Mouse (Mus musculus) forebrain, embryonic 15.5 days (tissue): ENCODE results near the gene Zfp853. TPM values are rescaled to one million over a fixed set of nuclear protein-coding genes. Genes with fewer than 3 reads are reported as not detected.

ENCODE experiments used
- ATAC-seq: fragments of 200-750 bp; cut with Nextera tagmentation; replicated peaks from 2 replicates; pipeline ENCODE4 v1.8.0; 2017; ENCODE audit warnings: mild to moderate bottlenecking, moderate TSS enrichment, moderate library complexity
- H3K27ac ChIP-seq: fragments of 300-500 bp; sonication (generic); replicated peaks from 2 replicates; pipeline ENCODE4 v1.5.1; 2015; ENCODE audit warnings: mild to moderate bottlenecking, inconsistent platforms
- H3K27me3 ChIP-seq: fragments of 300-500 bp; sonication (generic); 2 replicates; pipeline ENCODE4 v1.6.1; 2015; ENCODE audit warnings: inconsistent platforms
- H3K36me3 ChIP-seq: fragments of 300-500 bp; sonication (generic); 2 replicates; pipeline ENCODE4 v1.6.1; 2015; ENCODE audit warnings: mild to moderate bottlenecking, inconsistent platforms
- H3K4me1 ChIP-seq: fragments of 300-500 bp; sonication (generic); 2 replicates; pipeline ENCODE4 v1.6.1; 2015; ENCODE audit warnings: inconsistent platforms
- H3K4me2 ChIP-seq: fragments of 300-500 bp; sonication (generic); replicated peaks from 2 replicates; pipeline ENCODE4 v1.6.1; 2015; ENCODE audit warnings: mild to moderate bottlenecking, inconsistent platforms
- H3K4me3 ChIP-seq: fragments of 300-500 bp; sonication (generic); 2 replicates; pipeline ENCODE4 v1.5.1; 2015; ENCODE audit warnings: mild to moderate bottlenecking, inconsistent platforms
- H3K9ac ChIP-seq: fragments of 300-500 bp; sonication (generic); replicated peaks from 2 replicates; pipeline ENCODE4 v1.6.1; 2015; ENCODE audit warnings: mild to moderate bottlenecking, inconsistent platforms
- H3K9me3 ChIP-seq: fragments of 300-500 bp; sonication (generic); 2 replicates; pipeline ENCODE4 v1.6.1; 2016; ENCODE audit warnings: inconsistent platforms
- WGBS: fragments of 180-500 bp; shearing (Covaris S2); methylation state at CpG from one replicate; pipeline ENCODE4 v1.1.7; 2015; ENCODE audit warnings: mixed read lengths; 5-methylcytosine and 5-hydroxymethylcytosine counted together
- polyA plus RNA-seq: library from polyadenylated mRNA; unstranded; fragments of >200 nt; fragmentation: Nextera tagmentation; extraction: Ambion mirVana; gene quantifications from 2 replicates; pipeline ENCODE4 v1.2.1, GENCODE M21; 2015

Zfp853 gene
- polyA plus RNA-seq = 0.08 TPM in 1 of 2 replicates, not detected in the other

DNA sequence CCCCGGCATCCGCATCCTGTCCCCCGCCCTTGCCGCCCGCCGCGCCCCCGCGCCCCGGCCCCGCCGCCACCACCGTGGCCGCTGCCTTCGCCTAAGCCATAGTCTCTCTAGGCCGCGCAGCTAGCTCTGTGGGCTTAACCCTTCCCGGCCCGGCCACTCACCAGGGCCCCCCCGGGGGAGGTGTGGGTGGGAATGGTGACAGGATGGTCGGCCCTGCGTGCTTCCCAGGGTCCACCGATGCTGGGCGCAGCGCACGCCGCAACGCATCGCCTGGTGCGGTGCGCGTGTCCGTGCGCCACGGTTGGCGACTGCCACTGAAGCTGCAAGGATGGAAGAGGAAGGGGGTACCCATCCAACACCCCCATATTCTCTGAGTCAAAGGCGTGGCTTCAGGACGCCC lies at the start of gene Zfp853:
TSS of gene Zfp853 (minus strand) at position 220 of the 400 bp plus-strand sequence.
- Histone ChIP-seq H3K36me3 (peaks cover 1% of the 10 kb centered on the region; the same call in 1 of the 2 replicates), H3K9me3 (no peaks in the 10 kb centered on the region), H3K4me3 (peak within 1 kb of the TSS; percentile 37), H3K27ac (no peak within 1 kb of the TSS), H3K4me2 (peak within 1 kb of the TSS; percentile 52), H3K9ac (peak within 1 kb of the TSS; percentile 28), H3K27me3 (peaks cover 41% of the 10 kb centered on the region), H3K4me1 (peaks cover 12% of the 10 kb centered on the region)
- WGBS = 4% methylated on average over 33 of the region's 38 CpGs
- ATAC-seq = 0 out of 2 replicates have a peak, but pooled peaks have one; percentile 17

DNA sequence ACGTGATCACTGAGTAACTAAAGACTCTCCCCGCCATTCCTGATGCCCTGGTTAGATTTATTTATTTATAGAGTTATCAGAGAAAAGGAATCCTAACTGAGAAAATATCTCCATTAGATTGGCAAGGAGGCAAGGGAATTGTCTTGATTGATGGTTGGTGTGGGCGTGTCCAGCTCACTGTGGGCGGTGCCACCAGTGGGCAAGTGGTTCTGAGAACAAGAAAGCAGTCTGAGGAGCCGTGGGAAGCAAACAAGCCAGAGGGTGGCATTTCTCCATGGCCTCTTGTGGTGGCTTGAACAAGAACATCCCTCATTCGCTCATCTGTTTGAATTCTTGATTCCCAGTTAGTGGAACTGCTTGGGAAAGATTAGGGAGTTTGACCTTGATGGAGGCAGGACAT lies 46.2 kb upstream of the Zfp853 start:
- no peaks in the 10 kb centered on the region for H3K36me3 ChIP-seq
- no peak overlapping the region for H3K4me2 ChIP-seq
- no peaks in the 10 kb centered on the region for H3K9me3 ChIP-seq
- H3K4me3 ChIP-seq = no peak overlapping the region
- 0 out of 2 replicates have a peak, but pooled peaks cover 3% of the 10 kb centered on the region for H3K27me3 ChIP-seq
- H3K9ac ChIP-seq = no peak overlapping the region
- no peaks in the 10 kb centered on the region for H3K4me1 ChIP-seq
- no peak overlapping the region for H3K27ac ChIP-seq
- ATAC-seq = no peak
- WGBS = 52% methylated on average over 6 of the region's 6 CpGs

DNA sequence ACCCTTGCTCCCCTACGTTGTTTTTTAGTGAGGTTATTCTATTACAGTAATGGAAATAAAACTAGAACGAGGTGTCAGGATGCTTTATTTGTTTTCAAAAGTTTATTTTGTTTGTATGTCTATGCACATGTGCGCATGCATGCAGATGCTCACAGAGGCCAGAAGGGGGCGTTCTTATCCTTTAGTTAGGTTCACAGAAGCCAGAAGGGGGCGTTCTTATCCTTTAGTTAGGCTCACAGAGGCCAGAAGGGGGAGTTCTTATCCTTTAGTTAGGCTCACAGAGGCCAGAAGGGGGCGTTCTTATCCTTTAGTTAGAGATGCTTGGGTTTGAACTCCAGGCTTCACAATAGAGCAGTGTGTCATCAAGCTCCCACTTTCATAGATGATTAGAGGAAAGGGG lies 43.1 kb upstream of the Zfp853 start:
- ATAC-seq = no peak
- whole genome bisulfite sequencing = 69% methylated on average over 6 of the region's 6 CpGs
- H3K4me2 ChIP-seq = no peak overlapping the region
- H3K4me1 ChIP-seq = no peaks in the 10 kb centered on the region
- no peak overlapping the region for H3K4me3 ChIP-seq
- no peak overlapping the region for H3K27ac ChIP-seq
- H3K27me3 ChIP-seq = 0 out of 2 replicates have a peak, but pooled peaks cover 3% of the 10 kb centered on the region
- H3K9ac ChIP-seq = no peak overlapping the region
- no peaks in the 10 kb centered on the region for H3K36me3 ChIP-seq
- no peaks in the 10 kb centered on the region for H3K9me3 ChIP-seq

DNA sequence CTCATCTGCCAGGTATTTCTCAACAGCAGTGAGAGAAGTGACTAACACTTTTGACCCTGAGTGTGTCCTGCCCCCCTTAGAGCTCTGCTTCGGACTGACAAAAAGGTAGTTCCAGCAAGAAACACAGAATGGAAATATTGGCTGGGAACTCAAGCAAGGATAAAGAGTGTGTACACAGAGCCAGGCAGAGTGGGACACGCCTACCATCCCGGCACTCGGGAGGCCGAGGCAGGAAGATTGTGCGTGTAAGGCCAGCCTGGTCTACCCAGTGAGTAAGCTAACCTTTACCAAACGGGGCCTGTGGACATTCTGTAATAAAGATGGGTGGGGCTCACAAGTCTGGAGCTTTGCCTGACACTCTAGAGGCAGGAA lies 41.7 kb upstream of the Zfp853 start:
- no peak overlapping the region for H3K4me3 ChIP-seq
- peaks cover 2% of the 10 kb centered on the region for H3K4me1 ChIP-seq
- no peaks in the 10 kb centered on the region for H3K9me3 ChIP-seq
- ATAC-seq = no peak
- H3K27ac ChIP-seq = no peak overlapping the region
- H3K9ac ChIP-seq = no peak overlapping the region
- 0 out of 2 replicates have a peak, but pooled peaks cover 3% of the 10 kb centered on the region for H3K27me3 ChIP-seq
- H3K36me3 ChIP-seq = no peaks in the 10 kb centered on the region
- H3K4me2 ChIP-seq = no peak overlapping the region
- WGBS = 82% methylated on average over 7 of the region's 7 CpGs

DNA sequence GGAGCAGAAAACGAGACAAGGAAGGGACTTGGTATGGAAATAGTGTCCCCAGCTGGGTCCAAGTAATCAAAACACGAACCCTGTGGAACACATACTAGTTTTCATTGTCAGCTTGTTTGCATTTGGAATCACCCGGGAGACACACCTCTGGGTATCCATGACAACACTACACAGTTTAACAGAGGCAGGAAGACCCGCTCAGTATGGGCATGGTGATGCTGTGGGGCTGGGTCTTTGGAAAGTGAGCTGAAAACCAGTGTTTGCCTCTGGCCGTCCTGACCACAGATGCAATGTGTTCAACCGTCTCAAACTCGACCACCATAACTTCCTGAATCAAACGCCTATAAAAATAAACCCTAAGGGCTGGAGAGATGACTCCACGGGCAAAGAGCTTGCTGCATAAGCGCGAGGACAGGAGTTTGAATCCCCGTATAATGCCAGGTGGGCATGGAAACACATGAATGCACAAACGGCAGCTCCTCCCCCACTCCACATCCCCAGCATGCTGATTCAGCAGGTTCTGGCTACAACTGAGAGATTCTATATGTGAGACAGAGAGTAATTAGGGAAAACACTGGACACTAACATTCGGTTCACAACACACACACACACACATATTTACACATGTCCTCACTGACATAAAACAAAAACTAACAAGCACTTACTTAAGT lies 41.1 kb upstream of the Zfp853 start:
- 0 out of 2 replicates have a peak, but pooled peaks cover 3% of the 10 kb centered on the region for H3K27me3 ChIP-seq
- no peak overlapping the region for H3K9ac ChIP-seq
- H3K27ac ChIP-seq = no peak overlapping the region
- WGBS = 75% methylated on average over 14 of the region's 14 CpGs
- H3K4me1 ChIP-seq = peaks cover 7% of the 10 kb centered on the region
- no peak overlapping the region for H3K4me2 ChIP-seq
- H3K4me3 ChIP-seq = no peak overlapping the region
- no peak for ATAC-seq
- H3K9me3 ChIP-seq = no peaks in the 10 kb centered on the region
- no peaks in the 10 kb centered on the region for H3K36me3 ChIP-seq

DNA sequence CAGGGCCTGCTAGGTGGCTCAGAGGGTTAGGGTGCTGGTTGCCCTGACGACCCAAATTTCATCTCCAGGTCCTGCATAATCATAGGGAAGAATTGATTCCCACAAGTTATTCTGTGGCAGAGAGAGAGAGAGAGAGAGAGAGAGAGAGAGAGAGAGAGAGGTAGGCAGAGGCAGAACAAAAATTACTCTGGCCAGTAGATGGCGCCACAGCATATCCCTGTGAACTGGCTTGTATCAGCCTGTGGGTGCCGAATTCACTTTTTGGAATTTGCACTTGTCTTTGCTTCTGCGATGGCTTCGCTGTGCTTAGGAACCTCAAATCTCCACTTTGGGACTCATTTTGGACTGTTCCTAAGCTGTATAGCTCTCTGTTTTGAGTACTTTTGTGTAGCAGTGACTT lies 40.4 kb upstream of the Zfp853 start:
- no peaks in the 10 kb centered on the region for H3K9me3 ChIP-seq
- H3K36me3 ChIP-seq = no peaks in the 10 kb centered on the region
- H3K9ac ChIP-seq = no peak overlapping the region
- no peak for ATAC-seq
- 18% methylated on average over 5 of the region's 5 CpGs for WGBS
- H3K4me3 ChIP-seq = no peak overlapping the region
- H3K4me1 ChIP-seq = peaks cover 8% of the 10 kb centered on the region
- 0 out of 2 replicates have a peak, but pooled peaks cover under 1% of the 10 kb centered on the region for H3K27me3 ChIP-seq
- no peak overlapping the region for H3K4me2 ChIP-seq
- H3K27ac ChIP-seq = no peak overlapping the region

- Histone ChIP-seq H3K36me3 (peaks cover 22% of the 10 kb centered on the region), H3K9ac (peak within 1 kb of the TSS; percentile 85), H3K27ac (peak within 1 kb of the TSS; percentile 83), H3K9me3 (no peaks in the 10 kb centered on the region), H3K4me3 (peak within 1 kb of the TSS; percentile 70), H3K27me3 (no peaks in the 10 kb centered on the region), H3K4me1 (peaks cover 22% of the 10 kb centered on the region), H3K4me2 (peak within 1 kb of the TSS; percentile 85)
- peak; percentile 83 for ATAC-seq
- under 1% methylated on average over 51 of the region's 57 CpGs for WGBS
Measured at GRCm38 (mm10) chr5:143328690-143329495, 35.5 kb upstream of the Zfp853 start, which contains the start of gene Zdhhc4. Gene Zdhhc4 (minus strand): TSS chr5:143329256.

- no peaks in the 10 kb centered on the region for H3K9me3 ChIP-seq
- H3K4me2 ChIP-seq = no peak overlapping the region
- WGBS = 88% methylated on average over 8 of the region's 8 CpGs
- no peaks in the 10 kb centered on the region for H3K27me3 ChIP-seq
- H3K4me1 ChIP-seq = peaks cover 18% of the 10 kb centered on the region
- no peak overlapping the region for H3K4me3 ChIP-seq
- H3K27ac ChIP-seq = no peak overlapping the region
- H3K36me3 ChIP-seq = peaks cover 59% of the 10 kb centered on the region
- no peak overlapping the region for H3K9ac ChIP-seq
- ATAC-seq = no peak
Measured at GRCm38 (mm10) chr5:143317288-143317610, 23.8 kb upstream of the Zfp853 start.

- Histone ChIP-seq H3K4me3 (no peak overlapping the region), H3K4me2 (no peak overlapping the region), H3K27ac (no peak overlapping the region), H3K27me3 (no peaks in the 10 kb centered on the region), H3K9me3 (no peaks in the 10 kb centered on the region), H3K36me3 (peaks cover 59% of the 10 kb centered on the region), H3K4me1 (peaks cover 20% of the 10 kb centered on the region), H3K9ac (no peak overlapping the region)
- no peak for ATAC-seq
- WGBS = 85% methylated on average over 5 of the region's 5 CpGs
Measured at GRCm38 (mm10) chr5:143316605-143317287, 23.3 kb upstream of the Zfp853 start.

DNA sequence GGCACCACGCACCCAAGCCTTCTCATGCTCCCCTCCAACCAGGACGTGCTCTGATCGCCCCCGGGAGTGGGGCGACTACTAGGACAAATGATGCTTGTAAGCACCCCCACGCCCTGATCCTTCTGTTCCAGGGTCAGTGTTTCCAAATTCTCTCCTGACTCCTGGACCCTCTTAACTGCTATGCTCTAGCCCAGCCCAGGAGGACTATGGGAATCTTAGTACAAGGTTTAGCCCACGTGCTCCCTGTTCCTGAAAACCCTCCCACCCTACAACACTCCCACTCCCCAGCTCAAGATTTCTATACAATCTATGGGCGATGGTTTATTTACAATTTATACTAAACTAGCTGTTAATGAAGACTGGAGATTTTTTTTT lies 22.1 kb upstream of the Zfp853 start:
- no peak; the same call in 1 of the 2 replicates for ATAC-seq
- Histone ChIP-seq H3K27ac (peak overlapping the region; percentile 98), H3K9me3 (no peaks in the 10 kb centered on the region), H3K4me2 (peak overlapping the region; percentile 88), H3K27me3 (no peaks in the 10 kb centered on the region), H3K36me3 (peaks cover 61% of the 10 kb centered on the region), H3K4me3 (peak overlapping the region; percentile 99), H3K9ac (no peak overlapping the region), H3K4me1 (peaks cover 31% of the 10 kb centered on the region)
- 14% methylated on average over 8 of the region's 8 CpGs for WGBS

GRCm38 (mm10) chr5:143314730-143315513 lies 21.5 kb upstream of the Zfp853 start, which contains the start of gene E130309D02Rik:
Gene E130309D02Rik (minus strand): TSS chr5:143315360.
- peak within 1 kb of the TSS; percentile 99 for H3K4me3 ChIP-seq
- peak within 1 kb of the TSS; percentile 99 for H3K9ac ChIP-seq
- H3K27me3 ChIP-seq = no peaks in the 10 kb centered on the region
- WGBS = under 1% methylated on average over 101 of the region's 101 CpGs
- H3K36me3 ChIP-seq = peaks cover 63% of the 10 kb centered on the region
- H3K4me2 ChIP-seq = peak within 1 kb of the TSS; percentile 88
- ATAC-seq = peak; percentile 86
- H3K4me1 ChIP-seq = peaks cover 31% of the 10 kb centered on the region
- no peaks in the 10 kb centered on the region for H3K9me3 ChIP-seq
- H3K27ac ChIP-seq = peak within 1 kb of the TSS; percentile 98
